Mouse (Mus musculus) kidney, embryonic 16.5 days (tissue): ENCODE measurements around the gene Slc2a13. TPM values are rescaled to one million over a fixed set of nuclear protein-coding genes. Genes with fewer than 3 reads are reported as not detected.

ENCODE experiments used
- ATAC-seq: fragments of 200-750 bp; cut with Nextera tagmentation; 2 replicates; pipeline ENCODE4 v1.8.0; 2017; ENCODE audit warnings: moderate TSS enrichment; ENCODE audit not compliant: low FRiP score, low TSS enrichment
- H3K27ac ChIP-seq: fragments of 300-500 bp; sonication (generic); 2 replicates; pipeline ENCODE4 v1.5.1; 2014; ENCODE audit warnings: low read length
- H3K27me3 ChIP-seq: fragments of 300-500 bp; sonication (generic); 2 replicates; pipeline ENCODE4 v1.6.1; 2014; ENCODE audit warnings: low read length, control low read depth, mixed read lengths; ENCODE audit not compliant: insufficient read depth
- H3K36me3 ChIP-seq: fragments of 300-500 bp; sonication (generic); 2 replicates; pipeline ENCODE4 v1.6.1; 2014; ENCODE audit warnings: low read length, control low read depth, mixed read lengths; ENCODE audit not compliant: insufficient read depth
- H3K4me1 ChIP-seq: fragments of 300-500 bp; sonication (generic); 2 replicates; pipeline ENCODE4 v1.6.1; 2014; ENCODE audit warnings: low read length, control low read depth, mixed read lengths; ENCODE audit not compliant: insufficient read depth
- H3K4me2 ChIP-seq: fragments of 300-500 bp; sonication (generic); replicated peaks from 2 replicates; pipeline ENCODE4 v1.6.1; 2014; ENCODE audit warnings: low read depth, low read length
- H3K4me3 ChIP-seq: fragments of 300-500 bp; sonication (generic); 2 replicates; pipeline ENCODE4 v1.5.1; 2014; ENCODE audit warnings: mild to moderate bottlenecking, low read length
- H3K9ac ChIP-seq: fragments of 300-500 bp; sonication (generic); replicated peaks from 2 replicates; pipeline ENCODE4 v1.6.1; 2014; ENCODE audit warnings: low read length
- H3K9me3 ChIP-seq: fragments of 300-500 bp; sonication (generic); 2 replicates; pipeline ENCODE4 v1.6.1; 2016; ENCODE audit warnings: low read length, control low read depth
- WGBS: fragments of 180-500 bp; shearing (Covaris S2); extraction: QIAGEN DNeasy Blood & Tissue Kit; methylation state at CpG from one replicate; pipeline ENCODE4 v1.1.7; 2014; 5-methylcytosine and 5-hydroxymethylcytosine counted together
- polyA plus RNA-seq: library from polyadenylated mRNA; unstranded; fragments of >200 nt; fragmentation: Nextera tagmentation; extraction: Ambion mirVana; gene quantifications from 2 replicates; pipeline ENCODE4 v1.2.1, GENCODE M21; 2015

The Slc2a13 gene
- polyA plus RNA-seq, 1 experiment from 2014 or later = 1.7 TPM

- no peak overlapping the region for H3K4me2 ChIP-seq
- H3K27me3 ChIP-seq = no peaks in the 10 kb centered on the region
- H3K4me1 ChIP-seq = peaks cover 12% of the 10 kb centered on the region
- WGBS = 88% methylated on average over 2 of the region's 2 CpGs
- no peak overlapping the region for H3K9ac ChIP-seq
- no peak for ATAC-seq
- H3K27ac ChIP-seq = no peak overlapping the region
- H3K36me3 ChIP-seq = no peaks in the 10 kb centered on the region
- no peaks in the 10 kb centered on the region for H3K9me3 ChIP-seq
- no peak overlapping the region for H3K4me3 ChIP-seq
Measured at GRCm38 (mm10) chr15:91382606-91383005, 190.5 kb downstream of the Slc2a13 start.

- WGBS = 78% methylated on average over 1 of the region's 1 CpGs
Measured at GRCm38 (mm10) chr15:91381864-91382263, 191.2 kb downstream of the Slc2a13 start.

GRCm38 (mm10) chr15:91378751-91379325 is 194.2 kb downstream of the Slc2a13 start:
- 5% methylated on average over 8 of the region's 8 CpGs for WGBS
- Histone ChIP-seq H3K9ac (no peak overlapping the region), H3K4me3 (no peak overlapping the region), H3K4me2 (no peak overlapping the region), H3K27me3 (no peaks in the 10 kb centered on the region), H3K9me3 (no peaks in the 10 kb centered on the region), H3K4me1 (peaks cover 12% of the 10 kb centered on the region), H3K27ac (no peak overlapping the region), H3K36me3 (no peaks in the 10 kb centered on the region)
- peak; percentile 37; the same call in 1 of the 2 replicates for ATAC-seq

More at GRCm38 (mm10) chr15:91381864-91382263, 191.2 kb downstream of the Slc2a13 start:
- H3K4me1 ChIP-seq = peaks cover 12% of the 10 kb centered on the region
- H3K27ac ChIP-seq = no peak overlapping the region
- ATAC-seq = no peak
- H3K9me3 ChIP-seq = no peaks in the 10 kb centered on the region
- no peak overlapping the region for H3K4me3 ChIP-seq
- H3K36me3 ChIP-seq = no peaks in the 10 kb centered on the region
- no peak overlapping the region for H3K9ac ChIP-seq
- H3K4me2 ChIP-seq = no peak overlapping the region
- H3K27me3 ChIP-seq = no peaks in the 10 kb centered on the region

- Histone ChIP-seq H3K4me1 (peaks cover 21% of the 10 kb centered on the region), H3K27ac (no peak overlapping the region), H3K9me3 (no peaks in the 10 kb centered on the region), H3K4me3 (no peak overlapping the region), H3K36me3 (no peaks in the 10 kb centered on the region), H3K9ac (no peak overlapping the region), H3K27me3 (no peaks in the 10 kb centered on the region), H3K4me2 (no peak overlapping the region)
- 66% methylated on average over 11 of the region's 11 CpGs for WGBS
- no peak for ATAC-seq
Measured at GRCm38 (mm10) chr15:91377568-91377967, 195.5 kb downstream of the Slc2a13 start.

GRCm38 (mm10) chr15:91377105-91377504 is 196.0 kb downstream of the Slc2a13 start:
- Histone ChIP-seq H3K9ac (no peak overlapping the region), H3K36me3 (no peaks in the 10 kb centered on the region), H3K4me3 (no peak overlapping the region), H3K4me2 (no peak overlapping the region), H3K27ac (no peak overlapping the region), H3K27me3 (no peaks in the 10 kb centered on the region), H3K4me1 (peaks cover 25% of the 10 kb centered on the region), H3K9me3 (no peaks in the 10 kb centered on the region)
- 61% methylated on average over 11 of the region's 11 CpGs for WGBS
- no peak for ATAC-seq

- no peaks in the 10 kb centered on the region for H3K9me3 ChIP-seq
- H3K4me2 ChIP-seq = no peak overlapping the region
- no peak overlapping the region for H3K27ac ChIP-seq
- WGBS = 71% methylated on average over 5 of the region's 5 CpGs
- H3K27me3 ChIP-seq = no peaks in the 10 kb centered on the region
- no peak overlapping the region for H3K4me3 ChIP-seq
- H3K4me1 ChIP-seq = peaks cover 24% of the 10 kb centered on the region
- no peaks in the 10 kb centered on the region for H3K36me3 ChIP-seq
- H3K9ac ChIP-seq = no peak overlapping the region
- no peak for ATAC-seq
Measured at GRCm38 (mm10) chr15:91374441-91374840, 198.6 kb downstream of the Slc2a13 start.

- 30% methylated on average over 7 of the region's 7 CpGs for WGBS
- Histone ChIP-seq H3K4me2 (no peak overlapping the region), H3K9ac (no peak overlapping the region), H3K4me1 (peaks cover 19% of the 10 kb centered on the region), H3K4me3 (no peak overlapping the region), H3K9me3 (no peaks in the 10 kb centered on the region), H3K36me3 (no peaks in the 10 kb centered on the region), H3K27me3 (no peaks in the 10 kb centered on the region), H3K27ac (no peak overlapping the region)
- peak; percentile 57; the same call in 1 of the 2 replicates for ATAC-seq
Measured at GRCm38 (mm10) chr15:91373203-91373584, 199.9 kb downstream of the Slc2a13 start.

GRCm38 (mm10) chr15:91372464-91373202 is 200.4 kb downstream of the Slc2a13 start:
- no peaks in the 10 kb centered on the region for H3K36me3 ChIP-seq
- H3K4me3 ChIP-seq = no peak overlapping the region
- H3K4me2 ChIP-seq = no peak overlapping the region
- no peaks in the 10 kb centered on the region for H3K9me3 ChIP-seq
- no peaks in the 10 kb centered on the region for H3K27me3 ChIP-seq
- 62% methylated on average over 9 of the region's 9 CpGs for WGBS
- no peak overlapping the region for H3K27ac ChIP-seq
- ATAC-seq = 0 out of 2 replicates have a peak, but pooled peaks have one; percentile 31
- H3K9ac ChIP-seq = no peak overlapping the region
- H3K4me1 ChIP-seq = peaks cover 19% of the 10 kb centered on the region

GRCm38 (mm10) chr15:91371859-91372394 is 201.1 kb downstream of the Slc2a13 start:
- no peak overlapping the region for H3K4me3 ChIP-seq
- no peaks in the 10 kb centered on the region for H3K27me3 ChIP-seq
- peaks cover 19% of the 10 kb centered on the region for H3K4me1 ChIP-seq
- peak; percentile 87 for ATAC-seq
- no peak overlapping the region for H3K4me2 ChIP-seq
- H3K36me3 ChIP-seq = no peaks in the 10 kb centered on the region
- H3K9me3 ChIP-seq = no peaks in the 10 kb centered on the region
- no peak overlapping the region for H3K27ac ChIP-seq
- no peak overlapping the region for H3K9ac ChIP-seq
- WGBS = 26% methylated on average over 7 of the region's 7 CpGs
